Mouse (Mus musculus): ENCODE measurements at regions not wholly inside any gene's neighbourhood (a gene's known extent, or its start where the extent isn't known, plus 50 kb on each side); places are given as distances from the start of the nearest gene placed in this dataset.

- no peak for ATAC-seq (ENCODE audit: extremely low read depth, insufficient number of reproducible peaks, low FRiP score, low TSS enrichment)
- Histone ChIP-seq H3K9ac (no peak overlapping the region), H3K27me3 (replicated peaks) (no peaks in the 10 kb centered on the region), H3K27ac (replicated peaks) (no peak overlapping the region), H3K4me3 (no peak overlapping the region), H3K36me3 (no peaks in the 10 kb centered on the region), H3K4me2 (no peak overlapping the region), H3K9me3 (no peaks in the 10 kb centered on the region), H3K4me1 (no peaks in the 10 kb centered on the region)
- 61% methylated on average over 4 of the region's 4 CpGs for WGBS
Observed at GRCm38 (mm10) chr11:25233360-25233890, 977.1 kb downstream of the 5730522E02Rik start.
